9 mouse cellular contexts compared by ENCODE assay signal in genomic region chr19:47526239-47526986, GRCm38 (mm10). TPM values are rescaled to one million over a fixed set of nuclear protein-coding genes. Genes with fewer than 3 reads are reported as not detected.
DNase-seq lines count a peak whose midpoint lies in the region; ATAC-seq and TF ChIP-seq lines count a peak whose summit lies in the region.
"Had no signal": no experiment of that assay in that cellular context is flagged by ENCODE, and none has a peak within 500 bp of the region (broad histone marks: within the 10 kb centered on the region; RNA-seq: fewer than 3 reads in every experiment).

No protein-coding gene starts in this region.

- peak in 1 of 2 experiments; percentile 33 for DNase-seq in left cerebral cortex, adult 2 months (ENCODE audit: extremely low spot score in 1 of 2, low spot score in 2 of 2)
- no peak for DNase-seq in left cerebral cortex, postnatal 4 days
- peak; percentile 79 for DNase-seq in brain, adult 2 months (ENCODE audit: low read depth, low spot score)
- peak; percentile 17 for DNase-seq in heart, postnatal 25 days (ENCODE audit: low spot score)
- peak; percentile 17 to 41 for DNase-seq in thymus, adult 18-20 months
- no peak for DNase-seq in cerebellum, adult 18-20 months
- no peak for DNase-seq in hindbrain, embryonic 11.5 days (ENCODE audit: low spot score)
- DNase-seq in midbrain, postnatal 0 days (ENCODE audit: low spot score) = no peak

- H3K36me3 ChIP-seq in hindbrain, embryonic 11.5 days (ENCODE audit: control insufficient read depth, insufficient read depth, low read length) = no peaks in the 10 kb centered on the region
- peaks cover 5% of the 10 kb centered on the region; the same call in 1 of the 2 replicates for H3K36me3 ChIP-seq in midbrain, postnatal 0 days (ENCODE audit: insufficient read depth, low read length)

- no peak overlapping the region for H3K9ac ChIP-seq in hindbrain, embryonic 11.5 days (ENCODE audit: low read depth, low read length)
- no peak overlapping the region; the same call in 1 of the 2 replicates for H3K9ac ChIP-seq in midbrain, postnatal 0 days (replicated peaks; ENCODE audit: low read length, poor library complexity, severe bottlenecking)
- H3K9ac ChIP-seq: hindbrain, embryonic 13.5 days had no signal

- no peak overlapping the region for H3K4me2 ChIP-seq in hindbrain, embryonic 11.5 days (replicated peaks; ENCODE audit: low read depth, low read length)
- no peak overlapping the region for H3K4me2 ChIP-seq in midbrain, postnatal 0 days (ENCODE audit: low read depth, low read length, poor library complexity, severe bottlenecking)
- H3K4me2 ChIP-seq: hindbrain, embryonic 13.5 days had no signal

- no peak for TF ChIP-seq CTCF in left cerebral cortex, adult 2 months (IDR thresholded peaks at IDR 0.05)
- TF ChIP-seq CTCF in midbrain, postnatal 0 days (IDR thresholded peaks at IDR 0.05) = no peak

- H3K27me3 ChIP-seq in hindbrain, embryonic 11.5 days (ENCODE audit: control insufficient read depth, insufficient read depth, low read length) = no peaks in the 10 kb centered on the region
- no peaks in the 10 kb centered on the region for H3K27me3 ChIP-seq in midbrain, postnatal 0 days (ENCODE audit: insufficient read depth, low read length)
- H3K27me3 ChIP-seq: hindbrain, embryonic 13.5 days had no signal

- H3K9me3 ChIP-seq in hindbrain, embryonic 11.5 days (ENCODE audit: control insufficient read depth, low read length) = no peaks in the 10 kb centered on the region
- no peaks in the 10 kb centered on the region for H3K9me3 ChIP-seq in midbrain, postnatal 0 days (ENCODE audit: low read length)
- H3K9me3 ChIP-seq: hindbrain, embryonic 13.5 days had no signal

- ATAC-seq in hindbrain, embryonic 11.5 days (ENCODE audit: low FRiP score) = no peak
- no peak for ATAC-seq in midbrain, postnatal 0 days (ENCODE audit: low FRiP score)

- H3K4me3 ChIP-seq in left cerebral cortex, adult 2 months = no peak overlapping the region
- H3K4me3 ChIP-seq in hindbrain, embryonic 11.5 days (ENCODE audit: low read depth, low read length) = no peak overlapping the region
- no peak overlapping the region for H3K4me3 ChIP-seq in midbrain, postnatal 0 days (ENCODE audit: low read depth, low read length)
- H3K4me3 ChIP-seq: hindbrain, embryonic 13.5 days had no signal

- intact Hi-C loops in left cerebral cortex, adult 2 months (cut with DNase I) = no loop called here
- intact Hi-C loops in left cerebral cortex, postnatal 4 days (cut with DNase I) = no loop called here
- intact Hi-C loops in heart, postnatal 25 days (cut with DNase I) = no loop called here

- no peaks in the 10 kb centered on the region for H3K4me1 ChIP-seq in hindbrain, embryonic 11.5 days (replicated peaks; ENCODE audit: control insufficient read depth, insufficient read depth, low read length)
- no peaks in the 10 kb centered on the region for H3K4me1 ChIP-seq in midbrain, postnatal 0 days (ENCODE audit: insufficient read depth, low read length)
- H3K4me1 ChIP-seq: hindbrain, embryonic 13.5 days had no signal

- 83% methylated on average over 21 of the region's 21 CpGs for WGBS in hindbrain, embryonic 11.5 days
- WGBS in midbrain, postnatal 0 days = 85% methylated on average over 21 of the region's 21 CpGs

- H3K27ac ChIP-seq in left cerebral cortex, adult 2 months = peak overlapping the region; percentile 67
- H3K27ac ChIP-seq in hindbrain, embryonic 11.5 days (ENCODE audit: low read depth, low read length) = no peak overlapping the region
- H3K27ac ChIP-seq in midbrain, postnatal 0 days (ENCODE audit: low read depth, low read length) = no peak overlapping the region
- H3K27ac ChIP-seq: hindbrain, embryonic 13.5 days had no signal

RNA-seq across cellular contexts. Expression of gene Stn1, which starts 10.9 kb away (rescaled TPM):
- total RNA-seq in left cerebral cortex, adult 2 months (2021) = 10 to 100 TPM; 23.0 to 27.5 TPM
- total RNA-seq in left cerebral cortex, postnatal 4 days (2021) = 10 to 100 TPM; 28.2 to 30.4 TPM
- total RNA-seq in heart, postnatal 25 days (2021) = 10 to 100 TPM; 17.8 to 18.9 TPM
- 46.8 and 55.4 TPM in 2 replicates for polyA plus RNA-seq in hindbrain, embryonic 11.5 days (2014; fragmentation: Nextera tagmentation; extraction: Ambion mirVana)
- total RNA-seq in midbrain, postnatal 0 days (2014; rRNA removed) = 16.3 and 28.1 TPM in 2 replicates
- polyA plus RNA-seq in midbrain, postnatal 0 days (2015; fragmentation: Nextera tagmentation; extraction: Ambion mirVana) = 19.5 and 22.2 TPM in 2 replicates

RNA-seq across cellular contexts. Expression of gene Slk, which starts 53.1 kb away (rescaled TPM):
- total RNA-seq in left cerebral cortex, adult 2 months (2021) = 10 to 100 TPM; 51.3 to 55.7 TPM
- total RNA-seq in left cerebral cortex, postnatal 4 days (2021) = 10 to 100 TPM; 28.6 to 31.7 TPM
- 10 to 100 TPM; 84.7 to 94.1 TPM for total RNA-seq in heart, postnatal 25 days (2021)
- polyA plus RNA-seq in hindbrain, embryonic 11.5 days (2014; fragmentation: Nextera tagmentation; extraction: Ambion mirVana) = 12.8 and 13.8 TPM in 2 replicates
- total RNA-seq in midbrain, postnatal 0 days (2014; rRNA removed) = 19.5 and 33.3 TPM in 2 replicates
- polyA plus RNA-seq in midbrain, postnatal 0 days (2015; fragmentation: Nextera tagmentation; extraction: Ambion mirVana) = 2.7 and 4.0 TPM in 2 replicates

Comparison
In these comparisons a context has a peak if more than half of its experiments do, and no peak if none do; other contexts are left out.
1. DNase-seq: peak in brain, adult 2 months (single experiment), heart, postnatal 25 days (single experiment) and thymus, adult 18-20 months (2 of 2); none in left cerebral cortex, postnatal 4 days (single experiment), cerebellum, adult 18-20 months (0 of 2), hindbrain, embryonic 11.5 days (single experiment) and midbrain, postnatal 0 days (single experiment).